Mouse (Mus musculus): ENCODE results near the gene Ttc21a.

The Ttc21a gene

GRCm38 (mm10) chr9:119976704-119977556 lies 39.5 kb downstream of the Ttc21a start:
- DNase-seq (ENCODE audit: low read depth): peak; percentile 45

DNA sequence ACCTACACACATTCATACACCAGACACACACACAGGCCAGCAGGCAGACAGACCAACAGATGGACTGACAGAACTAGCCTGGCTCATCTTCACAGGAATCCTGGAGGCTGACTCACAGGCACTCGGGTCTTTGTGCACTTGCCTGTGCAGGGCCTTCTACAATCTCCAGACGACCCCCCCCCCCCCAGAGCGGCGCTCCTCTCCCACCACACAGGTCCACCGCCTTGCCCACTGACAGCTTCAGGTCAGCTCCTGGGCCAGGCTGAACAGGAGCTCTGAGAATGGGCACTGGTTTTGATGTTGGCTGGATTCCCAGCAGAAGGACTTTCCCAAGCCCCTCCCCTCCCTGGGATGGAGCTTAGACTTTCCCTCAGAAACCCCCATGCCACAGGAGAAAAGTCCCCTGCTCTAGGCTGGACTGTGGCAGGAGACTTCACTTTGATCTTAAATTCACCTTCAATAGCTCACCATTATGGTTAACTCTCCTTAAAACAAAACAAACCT lies 40.2 kb downstream of the Ttc21a start:
- no peak for DNase-seq (ENCODE audit: low read depth)

DNA sequence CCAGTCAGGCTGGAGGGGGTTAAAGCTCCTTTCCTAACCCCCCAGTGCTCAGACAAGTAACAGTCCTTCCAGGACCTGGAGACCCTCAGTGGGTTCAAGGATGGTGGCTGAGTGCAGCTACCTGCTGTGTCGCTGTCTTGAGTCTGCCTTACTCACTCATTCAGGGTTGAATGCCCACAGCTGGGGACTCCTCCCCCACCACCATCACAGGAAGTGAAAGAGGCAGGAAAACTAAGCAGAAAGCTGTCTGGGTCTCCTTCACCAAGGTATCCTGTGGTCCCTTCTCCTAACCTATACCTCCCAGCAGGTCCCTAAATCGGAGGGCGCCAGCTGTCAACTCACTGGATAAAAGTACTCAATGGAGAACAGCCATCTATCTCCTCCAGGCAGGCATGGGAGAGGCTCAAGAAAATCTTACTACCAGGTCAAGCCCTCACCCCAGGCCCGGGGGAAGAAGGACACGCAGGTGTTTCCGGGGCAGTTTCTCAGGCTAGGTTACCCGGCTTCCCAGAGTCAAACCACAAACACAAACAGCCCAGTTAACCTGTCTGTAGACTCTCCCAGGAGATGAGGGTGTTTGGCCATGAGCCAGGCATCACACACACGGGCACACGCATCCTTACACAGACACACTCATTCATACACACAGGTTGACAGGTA lies 40.9 kb downstream of the Ttc21a start:
- DNase-seq (ENCODE audit: low read depth): peak; percentile 73

- DNase-seq (ENCODE audit: low read depth): peak; percentile 30
Observed at GRCm38 (mm10) chr9:119978811-119979441, 41.5 kb downstream of the Ttc21a start.

DNA sequence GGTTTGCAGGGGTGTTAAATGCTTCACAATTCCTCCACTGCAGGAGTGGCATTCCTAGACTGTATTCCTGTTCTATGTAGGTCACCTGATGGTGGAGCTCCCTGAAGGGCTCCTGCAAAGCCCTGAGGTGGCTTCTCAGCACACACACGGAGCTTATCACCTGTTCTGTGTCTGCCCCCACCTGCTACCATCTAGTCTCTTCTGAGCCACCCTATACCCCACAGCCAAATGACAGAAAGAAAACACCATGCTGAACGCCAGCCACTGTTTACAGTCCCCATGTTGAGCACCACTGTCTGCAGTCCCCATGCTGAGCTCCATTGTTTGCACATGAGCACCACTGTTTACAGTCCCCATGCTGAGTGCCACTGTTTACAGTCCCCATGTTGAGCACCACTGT lies 42.3 kb downstream of the Ttc21a start:
- DNase-seq (ENCODE audit: low read depth): no peak

DNA sequence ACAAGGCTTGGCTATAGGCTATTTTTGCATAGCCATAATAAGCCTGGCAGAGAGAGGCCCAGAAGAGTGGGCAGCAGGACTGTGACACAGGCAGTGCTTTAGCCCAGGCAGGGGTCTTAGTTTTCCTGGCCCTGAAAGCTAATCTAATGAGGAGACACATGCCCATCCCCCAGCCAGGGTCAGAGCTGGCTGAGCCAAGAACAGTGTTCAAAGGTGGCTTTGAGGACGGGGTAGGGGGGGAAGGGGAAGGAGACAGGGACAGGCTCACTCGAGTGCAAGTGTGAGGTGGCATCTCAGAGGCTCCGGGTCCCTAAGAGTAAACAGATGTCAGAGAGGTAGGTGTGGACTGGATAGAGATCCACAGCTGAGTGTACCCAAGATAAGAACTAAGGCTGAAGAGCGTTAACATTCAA lies 43.4 kb downstream of the Ttc21a start:
- DNase-seq (ENCODE audit: low read depth): no peak

DNA sequence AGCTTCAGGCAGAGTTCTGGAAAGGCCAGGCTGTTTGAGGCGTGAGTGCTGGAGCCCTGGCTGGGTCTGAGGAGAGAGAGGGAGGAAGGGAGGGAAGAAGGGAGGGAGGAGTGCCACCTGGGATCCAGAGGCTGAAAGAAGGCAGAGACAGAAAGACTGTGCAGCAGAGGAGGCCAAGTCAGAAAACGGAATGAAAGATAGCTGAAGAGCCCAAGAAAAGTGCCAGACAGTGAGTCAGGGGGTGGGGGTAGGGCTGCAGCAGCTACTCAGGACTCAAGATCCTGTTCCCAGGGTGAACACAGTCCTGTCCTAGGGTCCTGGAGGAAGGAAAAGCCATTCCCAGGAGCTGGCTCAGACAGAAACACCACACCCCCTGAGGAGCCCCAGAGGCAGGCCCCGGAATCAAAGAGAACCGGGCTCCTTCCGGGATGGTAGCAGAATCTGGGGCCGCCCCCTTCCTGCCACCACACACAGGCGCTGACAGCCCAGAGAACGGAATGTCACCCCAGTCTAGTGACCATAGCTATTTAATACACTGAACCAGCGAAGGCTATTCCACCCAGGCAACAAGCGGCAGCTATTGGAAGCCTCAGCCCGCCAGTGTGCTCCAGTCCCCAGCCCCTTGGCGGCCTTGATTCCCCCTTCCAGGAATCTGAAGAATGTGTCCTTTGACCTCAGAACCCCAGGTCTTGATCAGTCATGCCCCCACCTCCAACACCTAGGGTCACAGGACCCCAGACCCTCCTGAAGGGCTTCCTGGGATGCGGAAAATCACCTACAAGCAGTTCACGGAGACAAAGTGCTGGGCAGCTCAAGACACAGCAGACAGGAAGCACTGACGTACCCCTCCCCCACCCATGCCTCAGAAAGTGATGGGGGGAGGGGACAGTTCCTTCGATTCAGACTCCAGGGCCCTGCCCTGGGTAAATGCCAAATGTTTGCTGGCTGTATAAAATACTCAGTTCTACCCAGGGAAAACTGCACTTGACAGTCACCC lies 44.1 kb downstream of the Ttc21a start:
- DNase-seq (ENCODE audit: low read depth): peak; percentile 81

DNA sequence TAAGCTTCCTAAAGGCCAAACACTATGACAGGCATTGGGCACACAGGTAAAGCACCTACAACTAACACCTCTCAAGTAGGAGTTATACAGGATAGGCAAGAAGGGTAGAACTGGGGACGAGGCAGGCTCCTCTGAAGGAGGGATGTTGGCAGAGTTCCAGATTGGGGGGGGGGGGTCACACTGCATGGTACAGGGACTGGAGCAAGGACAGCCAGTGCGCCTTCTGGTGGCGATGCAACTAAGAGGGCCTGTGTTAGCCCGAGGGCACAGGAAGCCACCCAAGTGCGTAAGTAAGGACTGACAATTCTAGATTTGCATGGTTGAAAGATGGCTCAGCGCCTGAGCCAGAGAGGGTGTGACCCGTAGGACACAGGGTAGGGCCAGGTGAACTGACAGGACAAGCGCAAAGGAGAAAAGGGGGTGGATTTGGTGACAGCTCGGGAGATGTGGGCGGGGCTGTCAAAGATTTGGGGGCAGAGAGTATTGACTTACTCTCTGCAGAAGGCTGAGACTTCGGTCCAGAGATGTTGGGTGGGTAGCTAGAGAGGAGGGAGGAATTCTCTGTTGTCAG lies 44.9 kb downstream of the Ttc21a start:
- peak; percentile 89 for DNase-seq (ENCODE audit: low read depth)

DNA sequence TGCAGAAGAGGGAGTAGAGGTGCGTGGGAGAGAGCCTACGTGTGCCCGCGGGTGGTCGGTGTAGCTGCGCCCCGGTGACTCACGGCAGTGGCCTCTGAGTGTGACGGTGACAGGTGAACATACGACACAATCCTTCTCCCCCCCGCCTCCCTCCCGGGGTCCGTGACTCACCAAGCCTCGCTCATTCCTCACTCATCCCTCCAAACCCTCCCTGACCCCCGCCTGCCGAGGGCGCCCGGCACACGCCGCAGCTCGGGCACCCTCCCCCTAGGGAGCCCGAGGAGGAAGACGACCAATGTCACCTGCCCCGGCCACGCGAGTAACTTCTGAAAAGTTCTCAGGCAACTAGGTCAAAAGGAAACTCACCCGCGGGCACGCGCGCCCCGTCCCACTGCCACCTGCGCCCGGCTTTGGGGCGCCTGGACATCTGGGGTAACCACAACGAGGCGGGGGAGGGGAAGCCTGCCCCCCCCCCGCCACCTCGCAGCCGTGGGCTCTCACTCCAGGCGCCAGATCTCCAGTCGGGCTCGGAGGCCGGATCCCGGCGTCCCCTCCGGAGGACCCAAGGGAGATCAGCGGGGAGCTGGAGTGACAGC lies 45.6 kb downstream of the Ttc21a start:
- peak; percentile 69 for DNase-seq (ENCODE audit: low read depth)

DNA sequence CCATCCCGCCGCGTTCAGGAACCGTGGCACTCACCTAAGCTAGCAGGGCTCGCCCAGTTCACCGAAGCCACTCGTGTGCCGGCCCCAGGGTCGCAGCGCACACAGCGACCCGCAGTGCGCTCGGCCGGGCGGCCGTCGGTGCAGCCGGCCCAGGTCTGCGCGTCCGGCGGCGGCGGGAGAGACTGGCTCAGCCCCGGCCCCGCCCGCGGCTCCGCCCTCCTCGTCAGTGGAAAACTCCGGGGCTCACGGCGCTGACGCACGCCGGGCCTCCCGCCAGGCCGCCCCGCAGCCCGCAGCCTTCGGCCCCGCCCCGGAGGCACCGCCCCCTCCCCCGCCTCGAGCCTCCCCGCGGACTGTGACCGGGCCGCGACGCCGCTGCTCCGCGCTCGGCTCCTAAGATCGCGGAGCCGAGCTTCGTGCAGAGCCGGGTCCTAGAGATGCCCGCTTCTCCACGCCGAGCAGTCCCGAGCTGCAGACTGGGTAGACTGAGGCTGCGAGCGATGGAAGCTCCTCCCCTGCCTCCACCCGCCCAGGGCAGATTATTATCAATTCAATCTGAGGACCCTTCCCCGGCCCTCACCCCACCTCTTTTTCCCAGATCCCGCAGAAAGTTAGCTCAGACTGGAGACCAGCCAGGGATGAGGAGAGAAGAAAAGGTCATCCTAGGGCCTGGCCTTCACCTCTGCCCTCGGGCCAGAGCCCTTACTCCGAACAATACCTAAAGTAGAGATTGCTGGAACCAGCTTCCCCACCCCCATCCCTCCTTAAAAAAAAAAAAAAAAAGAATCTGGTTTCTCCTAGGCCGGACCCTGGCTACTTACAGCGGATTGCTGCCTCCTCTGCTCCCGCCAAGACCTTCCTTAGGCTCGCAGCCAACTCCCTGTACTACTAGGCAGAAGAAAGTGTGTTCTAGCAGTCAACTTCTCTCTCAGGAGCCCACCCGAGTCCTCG lies 46.5 kb downstream of the Ttc21a start:
- peak; percentile 77 for DNase-seq (ENCODE audit: low read depth)

GRCm38 (mm10) chr9:119984536-119985011 lies 47.2 kb downstream of the Ttc21a start, which contains the start of gene Csrnp1:
Gene Csrnp1, minus strand, starts transcription at chr9:119984658.
- DNase-seq (ENCODE audit: low read depth): no peak

GRCm38 (mm10) chr9:119985881-119986574 lies 48.6 kb downstream of the Ttc21a start:
- no peak for DNase-seq (ENCODE audit: low read depth)

GRCm38 (mm10) chr9:119988304-119988703 lies 50.9 kb downstream of the Ttc21a start:
- no peak for DNase-seq (ENCODE audit: low read depth)

DNA sequence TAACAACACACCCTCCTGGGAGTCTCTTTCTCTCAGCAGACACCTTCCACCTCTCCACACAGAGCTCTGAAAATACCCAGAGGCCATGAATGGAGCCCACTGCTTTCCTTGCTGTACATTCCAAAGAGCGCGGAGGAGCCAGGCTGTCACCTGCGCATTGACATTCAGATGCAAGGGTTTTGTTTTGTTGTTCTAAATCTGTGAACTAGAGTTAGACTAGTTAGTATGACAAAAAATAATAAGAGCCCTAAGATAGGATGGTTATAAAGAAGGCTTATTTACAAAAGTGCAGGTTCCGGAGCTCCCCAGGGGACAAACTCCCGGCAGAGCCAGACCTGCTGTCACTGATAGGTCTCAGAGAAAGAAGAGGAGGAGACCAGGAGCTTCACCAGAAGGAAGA lies 53.9 kb downstream of the Ttc21a start:
- DNase-seq (ENCODE audit: low read depth): no peak

- no peak for DNase-seq (ENCODE audit: low read depth)
Observed at GRCm38 (mm10) chr9:119993092-119993844, 55.9 kb downstream of the Ttc21a start.

GRCm38 (mm10) chr9:119994207-119994606 lies 56.8 kb downstream of the Ttc21a start:
- DNase-seq (ENCODE audit: low read depth): peak; percentile 42

- no peak for DNase-seq (ENCODE audit: low read depth)
Observed at GRCm38 (mm10) chr9:119996080-119996479, 58.7 kb downstream of the Ttc21a start.

GRCm38 (mm10) chr9:119998776-119999175 lies 61.4 kb downstream of the Ttc21a start:
- no peak for DNase-seq (ENCODE audit: low read depth)
